In the genomic region with DNA sequence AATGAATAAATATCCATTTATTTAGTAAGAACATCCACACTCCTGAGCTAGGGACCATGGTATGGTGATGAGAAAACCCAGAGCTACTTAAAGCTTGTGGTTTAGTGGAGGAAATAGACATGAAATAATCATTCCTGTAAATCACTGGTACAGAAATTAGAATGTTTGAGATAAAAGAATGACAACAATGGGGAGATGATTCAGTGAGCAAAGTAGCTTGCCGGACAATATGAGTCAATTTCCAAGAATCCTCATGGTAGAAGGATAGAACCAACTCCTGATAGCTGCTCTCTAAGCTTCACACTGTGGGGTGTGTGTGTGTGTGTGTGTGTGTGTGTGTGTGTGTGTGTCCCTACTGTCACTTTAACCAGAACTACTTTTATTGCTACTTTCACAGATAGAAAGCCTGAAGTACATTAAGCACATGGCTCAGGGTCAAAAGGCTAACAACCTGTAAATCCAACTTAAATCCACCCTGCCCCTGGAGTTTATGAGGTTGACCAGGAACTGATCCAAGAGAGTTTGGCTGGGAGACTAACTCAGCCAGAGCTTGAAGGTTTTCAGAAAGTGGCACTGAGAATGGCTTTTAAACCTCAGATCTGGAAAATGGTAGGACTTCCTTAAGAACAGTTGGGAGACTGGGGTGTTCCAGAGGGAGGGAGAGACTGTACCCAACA, we compare ENCODE assay signal across 13 mouse cellular contexts.
"Had no signal": no experiment of that assay in that cellular context is flagged by ENCODE, and none has a peak within 500 bp of the region (broad histone marks: within the 10 kb centered on the region; RNA-seq: fewer than 3 reads in every experiment).

No protein-coding gene starts in this region.

- H3K9me3 ChIP-seq: liver, embryonic 13.5 days; lung, embryonic 15.5 days; midbrain, embryonic 12.5 days had no signal

- H3K4me2 ChIP-seq: liver, embryonic 13.5 days; lung, embryonic 15.5 days; midbrain, embryonic 12.5 days had no signal

- H3K27me3 ChIP-seq: liver, embryonic 13.5 days; lung, embryonic 15.5 days; midbrain, embryonic 12.5 days had no signal

- ATAC-seq: liver, postnatal 0 days had no signal

- H3K36me3 ChIP-seq: liver, embryonic 13.5 days; lung, embryonic 15.5 days; midbrain, embryonic 12.5 days had no signal

- H3K9ac ChIP-seq: liver, embryonic 13.5 days; liver, postnatal 0 days; lung, embryonic 15.5 days; midbrain, embryonic 12.5 days had no signal

- DNase-seq: kidney, adult 9 months; kidney, postnatal 36 days; layer of hippocampus, adult 9-11 months; layer of hippocampus, postnatal 36 days; liver; liver, embryonic 13.5 days; liver, postnatal 0 days; right cerebral cortex, adult 18-20 months; right cerebral cortex, postnatal 25 days; thymus, postnatal 36 days had no signal

- H3K4me3 ChIP-seq: liver, embryonic 13.5 days; lung, embryonic 15.5 days; midbrain, embryonic 12.5 days had no signal

- H3K4me1 ChIP-seq: liver, embryonic 13.5 days; lung, embryonic 15.5 days; midbrain, embryonic 12.5 days had no signal

- H3K27ac ChIP-seq: kidney, postnatal 0 days; liver, embryonic 13.5 days; lung, embryonic 15.5 days; midbrain, embryonic 12.5 days had no signal
